Mouse (Mus musculus): ENCODE measurements around the gene Tspyl4.

Tspyl4 gene

DNA sequence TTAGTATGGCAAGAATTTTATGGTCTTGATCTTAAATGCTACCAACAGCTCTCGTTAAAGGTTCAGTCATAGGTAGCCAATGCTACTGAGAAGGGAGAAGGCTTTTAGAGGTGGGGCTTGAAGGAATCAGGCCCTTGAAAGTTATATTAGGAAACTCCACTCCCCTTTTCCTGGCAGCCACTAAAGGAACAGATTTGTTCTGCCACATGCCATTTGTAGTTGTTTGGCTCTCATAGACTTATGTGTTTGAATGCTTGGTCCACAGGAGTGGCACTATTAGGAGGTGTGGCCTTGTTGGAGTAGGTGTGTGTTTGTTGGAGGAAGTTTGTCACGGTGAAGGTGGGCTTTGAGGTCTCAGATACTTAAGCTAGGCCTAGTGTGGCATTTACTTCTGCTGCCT, 23.6 kb downstream of the Tspyl4 start:
- DNase-seq (ENCODE audit: low read depth, low spot score) = no peak

DNA sequence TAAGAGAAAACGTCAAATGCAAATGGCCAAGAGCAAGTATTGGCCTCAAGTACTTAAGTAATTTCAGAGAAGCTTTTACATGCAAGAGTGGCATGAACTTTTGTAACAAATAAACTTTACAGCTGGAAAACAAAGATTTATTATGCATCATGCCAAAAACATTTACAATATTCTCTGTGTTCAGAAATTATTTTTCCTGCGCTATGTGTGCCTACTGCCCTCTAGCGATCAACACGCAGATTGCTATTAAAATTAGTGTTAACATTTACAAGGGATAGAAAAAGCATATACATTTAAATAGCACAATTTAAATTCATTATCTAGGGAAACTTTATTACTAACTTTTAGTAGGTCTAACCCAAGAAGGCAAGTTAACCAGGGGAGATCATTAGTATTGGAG, 29.5 kb downstream of the Tspyl4 start:
- DNase-seq (ENCODE audit: low read depth, low spot score) = no peak

- no peak for DNase-seq (ENCODE audit: low read depth, low spot score)
Measured at GRCm38 (mm10) chr10:34327144-34327543, 29.9 kb downstream of the Tspyl4 start.

GRCm38 (mm10) chr10:34328310-34328709, 31.1 kb downstream of the Tspyl4 start:
- DNase-seq (ENCODE audit: low read depth, low spot score) = peak; percentile 41

GRCm38 (mm10) chr10:34341014-34341413, 43.8 kb downstream of the Tspyl4 start:
- no peak for DNase-seq (ENCODE audit: low read depth, low spot score)

- DNase-seq (ENCODE audit: low read depth, low spot score) = no peak
Measured at GRCm38 (mm10) chr10:34341886-34342285, 44.6 kb downstream of the Tspyl4 start.

Measured in telencephalon, adult 2 months (tissue).